Mouse (Mus musculus) inflammation-experienced regulatory T-cells, adult 6 months (primary cell): Measurements from ENCODE around the gene Dlx1. TPM values are rescaled to one million over a fixed set of nuclear protein-coding genes. Genes with fewer than 3 reads are reported as not detected.

ENCODE experiments used
- ATAC-seq: one replicate; pipeline ENCODE4 v1.8.0; 2017
- polyA plus RNA-seq, 3 experiments: library from polyadenylated mRNA; unstranded; fragments of 100-300 nt; shearing (Covaris generic); gene quantifications; one replicate each; pipeline ENCODE4 v1.2.1; 2017

Dlx1 gene
- polyA plus RNA-seq, 3 experiments from 2014 or later, result not detected

- ATAC-seq, result no peak
These were observed 999 bp downstream of the Dlx1 start for GRCm38 (mm10) chr2:71528714-71529510.

- ATAC-seq, result peak; percentile 55
These were observed 1.8 kb downstream of the Dlx1 start for GRCm38 (mm10) chr2:71529511-71530351.

- ATAC-seq, result no peak
These were observed 2.6 kb downstream of the Dlx1 start for GRCm38 (mm10) chr2:71530391-71531123.

GRCm38 (mm10) chr2:71531124-71531590 lies 3.2 kb downstream of the Dlx1 start:
- no peak for ATAC-seq

GRCm38 (mm10) chr2:71531990-71532970 lies 4.4 kb downstream of the Dlx1 start:
- ATAC-seq, result no peak

- ATAC-seq, result no peak
These were observed 5.2 kb downstream of the Dlx1 start for GRCm38 (mm10) chr2:71533094-71533493.

GRCm38 (mm10) chr2:71534242-71535052 lies 6.5 kb downstream of the Dlx1 start:
- ATAC-seq, result no peak

- no peak for ATAC-seq
These were observed 12.9 kb downstream of the Dlx1 start for GRCm38 (mm10) chr2:71540611-71541417.

GRCm38 (mm10) chr2:71541418-71542226 lies 13.7 kb downstream of the Dlx1 start:
- no peak for ATAC-seq

GRCm38 (mm10) chr2:71542227-71542815 lies 14.4 kb downstream of the Dlx1 start:
- no peak for ATAC-seq

- no peak for ATAC-seq
These were observed 14.9 kb downstream of the Dlx1 start for GRCm38 (mm10) chr2:71542816-71543301.

GRCm38 (mm10) chr2:71543531-71543930 lies 15.6 kb downstream of the Dlx1 start:
- no peak for ATAC-seq

GRCm38 (mm10) chr2:71543948-71544347 lies 16.0 kb downstream of the Dlx1 start:
- ATAC-seq, result no peak

GRCm38 (mm10) chr2:71544391-71545285 lies 16.7 kb downstream of the Dlx1 start:
- no peak for ATAC-seq

- peak; percentile 16 for ATAC-seq
These were observed 17.5 kb downstream of the Dlx1 start for GRCm38 (mm10) chr2:71545401-71545881.

- peak; percentile 39 for ATAC-seq
These were observed 18.1 kb downstream of the Dlx1 start for GRCm38 (mm10) chr2:71545882-71546639.
